ENCODE assay signal across 7 mouse cellular contexts in genomic region chr9:43210771-43211450, GRCm38 (mm10). TPM values are rescaled to one million over a fixed set of nuclear protein-coding genes. Genes with fewer than 3 reads are reported as not detected.
A peak's percentile ranks its signal among the peaks of the same experiment; 100 is the strongest.
DNase-seq lines count a peak whose midpoint lies in the region; ATAC-seq and TF ChIP-seq lines count a peak whose summit lies in the region.

No protein-coding gene starts in this region.

- intact Hi-C loops in heart, postnatal 36 days (cut with DNase I) = loop anchor here (1.0 to 10.0 kb wide), 4 partner anchors 30 to 426 kb away; no protein-coding TSS in a partner anchor

- DNase-seq in R1 (ENCODE audit: low read depth, low spot score) = peak; percentile 79
- DNase-seq in heart, postnatal 36 days = peak; percentile 69 to 73
- peak; percentile 31 to 58 for DNase-seq in layer of hippocampus, adult 2 months (ENCODE audit: low spot score in 2 of 2)

- H3K4me2 ChIP-seq in embryonic facial prominence, embryonic 12.5 days (replicated peaks) = 0 out of 2 replicates have a peak overlapping the region, but pooled peaks have one; percentile 24
- H3K4me2 ChIP-seq in stomach, embryonic 15.5 days = peak overlapping the region; percentile 36

- H3K9ac ChIP-seq in embryonic facial prominence, embryonic 12.5 days = no peak overlapping the region
- no peak overlapping the region for H3K9ac ChIP-seq in stomach, embryonic 15.5 days

- peaks cover 35% of the 10 kb centered on the region for H3K4me1 ChIP-seq in E14TG2a.4 (replicated peaks; ENCODE audit: low read depth, low read length)
- peaks cover 11% of the 10 kb centered on the region for H3K4me1 ChIP-seq in embryonic facial prominence, embryonic 12.5 days
- H3K4me1 ChIP-seq in stomach, embryonic 15.5 days = peaks cover 18% of the 10 kb centered on the region

- TF ChIP-seq CTCF in E14TG2a.4 (conservative IDR thresholded peaks at IDR 0.05; ENCODE audit: low read length) = peak; percentile 55
- TF ChIP-seq CTCF in layer of hippocampus, adult 2 months (conservative IDR thresholded peaks at IDR 0.05) = peak; percentile 96

- 23% methylated on average over 11 of the region's 11 CpGs for WGBS in embryonic facial prominence, embryonic 12.5 days
- 20% methylated on average over 11 of the region's 11 CpGs for WGBS in stomach, embryonic 15.5 days

- H3K9me3 ChIP-seq in E14TG2a.4 (ENCODE audit: low read length) = no peaks in the 10 kb centered on the region
- no peaks in the 10 kb centered on the region for H3K9me3 ChIP-seq in embryonic facial prominence, embryonic 12.5 days
- H3K9me3 ChIP-seq in stomach, embryonic 15.5 days = no peaks in the 10 kb centered on the region

- peaks cover 27% of the 10 kb centered on the region for H3K27me3 ChIP-seq in E14TG2a.4 (ENCODE audit: insufficient read depth, low read length)
- peaks cover 19% of the 10 kb centered on the region for H3K27me3 ChIP-seq in embryonic facial prominence, embryonic 12.5 days
- H3K27me3 ChIP-seq in stomach, embryonic 15.5 days (replicated peaks) = peaks cover 6% of the 10 kb centered on the region; the same call in 1 of the 2 replicates

- H3K27ac ChIP-seq in embryonic facial prominence, embryonic 12.5 days = peak overlapping the region; percentile 41
- peak overlapping the region; percentile 32; the same call in 1 of the 2 replicates for H3K27ac ChIP-seq in layer of hippocampus, adult 2 months
- H3K27ac ChIP-seq in stomach, embryonic 15.5 days = peak overlapping the region; percentile 57

- peak overlapping the region; percentile 56 for H3K4me3 ChIP-seq in E14TG2a.4 (replicated peaks; ENCODE audit: low read length)
- no peak overlapping the region for H3K4me3 ChIP-seq in embryonic facial prominence, embryonic 12.5 days
- H3K4me3 ChIP-seq in layer of hippocampus, adult 2 months = no peak overlapping the region
- H3K4me3 ChIP-seq in stomach, embryonic 15.5 days (replicated peaks) = no peak overlapping the region

- no peak for ATAC-seq in embryonic facial prominence, embryonic 12.5 days (ENCODE audit: insufficient number of reproducible peaks, insufficient read depth, low FRiP score, low TSS enrichment)
- ATAC-seq in megakaryocyte progenitor cell, adult 5-6 weeks (replicated peaks; ENCODE audit: poor library complexity) = peak; percentile 78
- ATAC-seq in stomach, embryonic 15.5 days (ENCODE audit: insufficient read depth, low FRiP score, low read depth) = no peak

- no peaks in the 10 kb centered on the region for H3K36me3 ChIP-seq in E14TG2a.4 (ENCODE audit: insufficient read depth, low read length)
- no peaks in the 10 kb centered on the region for H3K36me3 ChIP-seq in embryonic facial prominence, embryonic 12.5 days
- no peaks in the 10 kb centered on the region for H3K36me3 ChIP-seq in stomach, embryonic 15.5 days

RNA-seq across cellular contexts. Expression of gene Pou2f3, which starts 0.7 kb away (rescaled TPM):
- 0.18 TPM in 1 of 2 replicates, not detected in the other for polyA plus RNA-seq in embryonic facial prominence, embryonic 12.5 days (2016; fragmentation: Nextera tagmentation; extraction: Ambion mirVana)
- total RNA-seq in heart, postnatal 36 days (2021) = under 1 TPM; 0.14 to 0.27 TPM
- under 1 TPM; 0.22 to 0.33 TPM for total RNA-seq in layer of hippocampus, adult 2 months (2021)
- total RNA-seq in megakaryocyte progenitor cell, adult 5-6 weeks (2015) = not detected in 2 replicates
- not detected in 2 replicates for total RNA-seq in megakaryocyte progenitor cell, adult 5-6 weeks (2017)
- polyA plus RNA-seq in stomach, embryonic 15.5 days (2015; fragmentation: Nextera tagmentation; extraction: Ambion mirVana) = 0.54 and 0.68 TPM in 2 replicates

RNA-seq across cellular contexts. Expression of gene Oaf, which starts 28.8 kb away (rescaled TPM):
- 89.3 and 106 TPM in 2 replicates for polyA plus RNA-seq in embryonic facial prominence, embryonic 12.5 days (2016; fragmentation: Nextera tagmentation; extraction: Ambion mirVana)
- total RNA-seq in heart, postnatal 36 days (2021) = 1 to 10 TPM; 8.2 to 8.9 TPM
- total RNA-seq in layer of hippocampus, adult 2 months (2021) = 10 to 100 TPM; 18.6 to 19.5 TPM
- total RNA-seq in megakaryocyte progenitor cell, adult 5-6 weeks (2015) = 19.2 and 20.9 TPM in 2 replicates
- 10.0 and 17.0 TPM in 2 replicates for total RNA-seq in megakaryocyte progenitor cell, adult 5-6 weeks (2017)
- 60.6 and 65.7 TPM in 2 replicates for polyA plus RNA-seq in stomach, embryonic 15.5 days (2015; fragmentation: Nextera tagmentation; extraction: Ambion mirVana)
